11 mouse cellular contexts compared by ENCODE assay signal in the genomic region with DNA sequence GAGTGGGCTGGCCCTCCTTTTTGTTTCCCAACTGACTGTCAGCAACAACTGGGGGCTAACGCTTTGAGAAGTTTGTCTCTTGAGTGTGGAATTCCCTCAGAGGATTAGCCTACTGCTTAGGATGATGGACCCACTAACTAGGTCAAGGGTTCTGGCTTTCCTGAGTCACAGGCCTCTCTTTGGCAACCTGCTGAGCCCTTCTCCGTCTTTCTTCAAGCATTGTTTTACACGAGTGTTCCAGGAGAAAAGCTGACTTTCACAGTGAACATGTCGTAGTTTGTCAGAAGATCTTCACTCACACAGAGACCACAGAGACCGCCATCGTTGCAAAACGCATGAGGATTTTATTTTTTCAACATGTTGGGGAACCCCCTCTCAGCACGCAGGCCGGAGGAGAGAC. TPM values are rescaled to one million over a fixed set of nuclear protein-coding genes. Genes with fewer than 3 reads are reported as not detected.
"Had no signal": no experiment of that assay in that cellular context is flagged by ENCODE, and none has a peak within 500 bp of the region (broad histone marks: within the 10 kb centered on the region; RNA-seq: fewer than 3 reads in every experiment).

No protein-coding gene starts in this region.

- H3K27ac ChIP-seq: limb, embryonic 13.5 days; liver, embryonic 14.5 days; midbrain, embryonic 13.5 days had no signal

- H3K27me3 ChIP-seq: limb, embryonic 13.5 days; midbrain, embryonic 13.5 days had no signal

- DNase-seq: kidney, postnatal 25 days; layer of hippocampus, adult 9-11 months; layer of hippocampus, postnatal 36 days; left cerebral cortex, postnatal 4 days; right cerebral cortex, postnatal 25 days; thymus, postnatal 4 days had no signal

- H3K9me3 ChIP-seq: limb, embryonic 13.5 days; midbrain, embryonic 13.5 days had no signal

- H3K4me3 ChIP-seq: limb, embryonic 13.5 days; midbrain, embryonic 13.5 days had no signal

- H3K4me1 ChIP-seq: limb, embryonic 13.5 days; midbrain, embryonic 13.5 days had no signal

- H3K4me2 ChIP-seq: limb, embryonic 13.5 days; midbrain, embryonic 13.5 days had no signal

- H3K9ac ChIP-seq: limb, embryonic 13.5 days; liver, embryonic 14.5 days; midbrain, embryonic 13.5 days had no signal

- H3K36me3 ChIP-seq: limb, embryonic 13.5 days; midbrain, embryonic 13.5 days had no signal

RNA-seq across cellular contexts. Expression of gene P2rx5, which starts 12.0 kb away (rescaled TPM):
- total RNA-seq: megakaryocyte-erythroid progenitor cell, adult 5-6 weeks; midbrain, postnatal 0 days had no signal
